Mouse (Mus musculus): ENCODE measurements around the gene Sgk1. TPM values are rescaled to one million over a fixed set of nuclear protein-coding genes. Genes with fewer than 3 reads are reported as not detected.
A peak's percentile ranks its signal among the peaks of the same experiment; 100 is the strongest.

Gene Sgk1
- total RNA-seq (2021), result 10 to 100 TPM; 70.2 to 73.8 TPM

- peak; percentile 14 for DNase-seq
Measured at GRCm38 (mm10) chr10:21882184-21883081, at the start of gene Sgk1. Sgk1 (plus strand) TSS chr10:21882184.

DNA sequence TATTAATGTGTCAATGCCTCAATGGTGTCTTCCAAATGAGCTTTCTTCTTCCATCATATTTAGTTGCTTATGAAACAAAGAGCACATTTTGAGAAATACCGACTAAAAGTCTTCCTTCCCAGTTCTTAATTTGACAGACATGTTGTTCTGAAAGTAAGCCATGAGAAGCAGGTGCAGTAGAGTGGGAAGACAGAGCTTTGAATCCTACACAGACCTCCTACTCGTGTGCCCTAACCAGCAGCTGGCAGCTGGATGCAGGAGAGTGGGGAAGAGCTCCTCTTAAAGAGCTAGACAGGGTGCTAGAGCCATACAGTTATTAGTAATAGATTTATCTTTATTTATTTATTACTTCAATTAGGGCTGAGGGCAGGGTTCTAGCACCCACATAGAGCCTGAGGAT, 49.7 kb upstream of the Sgk1 start:
- no peak for DNase-seq

GRCm38 (mm10) chr10:21833757-21834156, 48.2 kb upstream of the Sgk1 start:
- no peak for DNase-seq

DNA sequence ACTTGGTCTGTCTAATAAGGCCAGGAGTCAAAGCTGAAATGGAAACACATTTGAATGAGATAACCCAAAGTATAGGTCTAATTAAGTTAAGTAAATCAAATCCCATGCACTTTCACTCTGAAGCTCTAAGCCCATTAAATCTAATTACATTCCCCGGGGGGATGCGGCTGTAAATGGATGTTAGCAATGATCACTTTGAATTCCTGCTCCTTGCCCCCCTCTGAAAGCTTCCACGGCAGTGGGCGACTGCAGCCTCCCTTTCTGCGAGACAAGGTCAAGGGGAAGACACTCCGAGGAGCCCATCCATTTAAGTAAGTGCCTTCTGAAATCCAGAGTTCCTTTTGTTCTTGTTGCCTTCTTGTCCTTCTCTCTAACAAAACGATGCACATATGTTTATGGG, 46.9 kb upstream of the Sgk1 start:
- DNase-seq, result no peak

DNA sequence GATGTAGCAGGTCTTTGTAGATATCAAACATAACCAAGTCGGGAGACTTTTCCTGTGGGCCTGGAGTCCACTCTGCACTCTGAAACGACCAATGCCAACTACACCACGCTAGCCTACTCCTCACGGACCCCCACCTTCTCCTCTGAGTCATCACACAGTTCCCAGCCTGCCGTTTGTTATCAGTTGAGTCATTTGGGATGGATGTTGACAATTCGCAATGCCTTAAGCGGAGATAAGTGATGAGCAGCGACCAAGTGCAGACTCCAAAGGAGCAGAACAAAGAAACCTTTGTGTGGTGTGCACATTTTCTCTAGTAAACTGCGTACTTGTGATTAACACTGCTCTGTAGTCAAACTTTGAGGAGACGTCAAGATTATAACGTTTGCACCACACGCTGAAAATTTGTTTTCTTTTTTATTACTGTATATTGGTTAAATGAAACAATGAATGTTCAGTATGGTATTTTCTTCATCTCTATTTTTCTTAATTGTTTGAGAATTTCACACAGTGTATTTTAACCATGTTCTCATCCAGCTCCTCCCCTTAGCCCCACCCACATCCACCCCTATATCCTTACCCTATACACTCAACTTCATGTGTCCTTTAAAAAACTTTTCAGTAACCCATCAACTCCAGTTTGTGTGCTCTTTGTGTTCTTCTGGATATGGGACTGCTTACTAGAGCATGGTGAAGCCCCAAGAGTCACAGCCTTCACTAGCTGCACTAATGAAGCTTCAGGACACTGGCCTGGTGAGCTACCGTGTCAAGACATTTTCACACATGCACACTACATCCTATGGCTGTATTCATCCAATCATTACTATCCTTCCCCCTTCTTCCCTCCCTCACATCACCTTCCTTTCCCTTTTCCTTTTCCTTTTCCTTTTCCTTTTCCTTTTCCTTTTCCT, 42.5 kb upstream of the Sgk1 start:
- DNase-seq, result peak; percentile 24

GRCm38 (mm10) chr10:21843326-21843725, 38.7 kb upstream of the Sgk1 start:
- DNase-seq, result no peak

DNA sequence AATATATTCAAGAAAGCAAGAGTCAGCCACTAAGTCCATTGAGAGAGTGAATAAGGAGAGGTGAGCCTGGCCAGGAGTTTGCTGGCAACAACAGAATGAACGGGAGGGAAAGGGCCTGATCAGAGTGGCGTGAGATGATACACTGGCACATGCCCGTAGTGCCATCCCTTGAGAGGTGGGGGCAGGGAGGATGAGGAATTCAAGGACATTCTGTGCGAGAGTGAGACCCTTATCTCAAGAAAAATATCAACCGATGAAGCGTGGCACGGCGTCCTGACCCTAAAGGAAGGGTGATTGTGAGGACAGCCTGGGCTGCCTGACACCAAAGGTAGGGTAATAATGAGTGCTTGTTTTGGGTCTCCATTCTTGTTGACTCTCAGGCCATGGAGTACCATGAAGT, 38.1 kb upstream of the Sgk1 start:
- no peak for DNase-seq

GRCm38 (mm10) chr10:21844391-21844790, 37.6 kb upstream of the Sgk1 start:
- no peak for DNase-seq

DNA sequence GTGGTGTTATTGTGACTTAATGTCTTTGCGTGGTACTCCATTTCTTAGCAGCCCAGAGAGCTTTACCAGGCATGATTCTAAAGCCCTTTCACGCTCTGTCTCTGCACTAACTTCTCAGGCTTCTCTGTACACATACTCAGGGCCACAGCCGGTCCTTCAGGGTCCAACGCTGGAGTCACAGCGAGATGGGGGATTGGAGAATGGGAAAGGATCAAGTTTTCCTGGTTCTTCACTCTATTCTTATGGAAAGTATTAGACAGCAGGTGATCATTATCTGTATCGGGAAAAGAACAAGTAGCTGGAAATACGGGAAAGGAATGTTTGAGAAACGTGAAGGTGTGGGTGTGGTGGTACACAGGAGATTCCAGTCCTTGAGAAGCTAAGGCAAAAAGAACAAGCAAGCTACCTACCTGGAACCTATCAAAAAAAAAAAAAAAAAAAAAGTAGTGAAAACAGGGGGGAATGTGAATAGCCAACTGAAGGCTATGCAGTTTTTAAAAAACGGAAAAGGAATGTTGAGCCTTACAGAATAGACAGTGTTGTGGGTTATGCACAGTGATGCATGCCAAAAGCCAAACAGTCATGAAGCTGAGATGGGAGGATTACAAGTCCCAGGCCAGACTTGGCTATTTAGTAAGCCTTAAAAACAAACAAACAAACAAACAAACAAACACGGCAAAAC, 36.2 kb upstream of the Sgk1 start:
- DNase-seq, result no peak

- no peak for DNase-seq
Measured at GRCm38 (mm10) chr10:21846366-21846765, 35.6 kb upstream of the Sgk1 start.

DNA sequence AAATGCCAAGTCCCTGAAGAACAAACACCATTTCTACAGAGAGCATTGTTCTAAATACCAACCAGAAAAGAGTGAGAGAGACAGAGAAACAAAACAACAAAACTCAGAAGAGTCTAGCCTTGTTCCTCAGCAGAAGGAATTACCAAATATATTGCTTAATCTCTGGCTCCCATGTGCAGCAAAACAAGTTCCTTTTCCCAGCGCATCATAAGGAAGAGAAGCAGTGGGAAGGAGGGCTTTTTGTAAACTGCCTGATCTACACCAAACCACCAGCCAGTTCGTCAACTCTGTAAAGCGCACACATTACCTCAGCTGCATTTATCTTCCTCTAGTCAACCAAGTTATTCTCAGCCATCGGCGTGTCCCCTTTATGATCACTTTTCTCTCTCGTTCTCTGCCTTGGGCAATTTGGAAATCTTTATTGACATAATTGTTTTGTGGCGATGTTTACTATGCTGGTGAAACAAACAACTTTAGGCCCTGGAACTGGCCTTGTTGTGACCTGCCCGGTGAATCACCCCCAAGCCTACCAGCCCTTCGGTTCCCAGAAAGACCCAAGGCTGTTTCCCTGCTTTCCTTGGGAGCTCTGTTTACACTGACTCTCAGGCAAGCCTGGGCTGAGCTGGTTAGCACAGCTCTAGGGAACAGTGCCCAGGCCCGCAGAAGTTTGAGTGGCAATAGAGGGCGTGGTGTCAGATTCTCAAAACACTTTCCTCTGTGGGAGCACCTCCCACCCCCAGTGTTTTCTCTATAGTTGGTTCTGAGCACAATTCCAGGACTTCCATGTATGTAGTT, 34.8 kb upstream of the Sgk1 start:
- DNase-seq, result no peak

DNA sequence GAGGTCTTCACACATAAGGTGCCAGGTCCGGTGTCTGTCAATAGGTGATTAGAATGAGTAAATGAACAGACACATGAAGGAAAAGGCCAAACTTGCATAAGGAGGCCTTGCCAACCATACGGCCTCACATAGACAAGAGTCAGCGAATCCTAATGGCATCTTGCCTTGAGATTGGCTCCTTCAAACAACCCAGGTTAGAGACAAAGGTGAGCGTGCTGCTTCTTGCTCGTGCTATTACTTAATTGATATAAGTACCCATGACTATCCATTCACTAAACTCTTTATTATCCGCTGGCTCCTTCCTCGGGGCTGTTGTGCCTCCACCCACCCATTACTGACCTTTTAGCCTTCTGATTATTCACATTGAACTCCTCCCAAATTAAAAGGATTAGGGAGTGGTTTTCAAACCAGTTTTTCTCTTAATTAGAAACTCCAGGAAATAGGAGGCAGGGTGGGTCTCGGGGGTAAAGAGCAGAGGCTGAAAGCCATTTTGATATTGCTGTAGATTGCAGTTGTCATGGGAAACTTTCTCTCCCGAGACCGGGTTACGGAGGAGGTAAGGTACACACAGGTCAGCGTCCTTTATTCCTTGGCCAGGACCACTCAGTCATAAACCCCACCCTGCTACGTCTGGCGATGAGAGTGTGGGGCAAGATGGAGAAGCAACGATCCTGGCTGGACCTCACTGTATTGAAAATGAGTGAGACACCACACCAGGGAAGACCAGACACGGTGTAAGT, 33.9 kb upstream of the Sgk1 start:
- DNase-seq, result no peak

DNA sequence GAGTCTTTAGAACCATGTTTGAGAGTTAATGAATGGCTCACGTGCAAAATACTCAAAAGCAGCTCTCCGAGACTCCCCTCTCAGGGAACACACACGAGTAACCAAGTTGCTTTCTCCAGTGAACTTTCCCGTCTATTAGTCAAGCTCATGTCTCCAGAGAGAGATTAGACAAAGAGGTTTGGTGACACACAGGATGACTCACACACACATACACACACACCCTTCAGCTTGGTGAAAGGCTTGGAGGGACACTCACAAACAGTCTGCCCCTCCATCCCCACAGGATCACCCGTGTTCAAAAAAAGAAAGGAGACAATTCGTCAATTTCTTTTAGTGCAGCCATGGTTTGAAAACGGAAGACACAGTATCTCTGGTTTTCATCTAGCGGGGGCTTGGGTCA, 32.7 kb upstream of the Sgk1 start:
- no peak for DNase-seq

- DNase-seq, result no peak
Measured at GRCm38 (mm10) chr10:21850330-21850729, 31.7 kb upstream of the Sgk1 start.

DNA sequence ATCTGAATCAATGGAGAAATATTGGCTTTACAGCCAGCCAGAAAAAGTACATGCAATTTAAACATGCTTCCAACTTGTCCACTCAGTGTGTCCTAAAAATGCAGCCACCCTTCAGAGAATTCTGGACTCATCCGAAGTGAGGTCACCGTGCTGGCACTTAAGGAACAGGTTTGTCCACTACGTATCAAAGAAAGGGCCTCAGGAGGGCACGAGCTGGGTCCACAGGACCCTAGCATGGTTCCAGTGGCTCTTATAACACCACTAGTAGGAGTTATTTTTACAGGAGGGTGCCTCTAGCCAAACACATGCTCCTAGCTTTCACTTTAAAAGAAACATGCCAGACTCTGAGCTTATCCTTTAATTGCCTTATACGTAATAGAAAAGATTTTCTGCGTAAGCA, 28.9 kb upstream of the Sgk1 start:
- no peak for DNase-seq

DNA sequence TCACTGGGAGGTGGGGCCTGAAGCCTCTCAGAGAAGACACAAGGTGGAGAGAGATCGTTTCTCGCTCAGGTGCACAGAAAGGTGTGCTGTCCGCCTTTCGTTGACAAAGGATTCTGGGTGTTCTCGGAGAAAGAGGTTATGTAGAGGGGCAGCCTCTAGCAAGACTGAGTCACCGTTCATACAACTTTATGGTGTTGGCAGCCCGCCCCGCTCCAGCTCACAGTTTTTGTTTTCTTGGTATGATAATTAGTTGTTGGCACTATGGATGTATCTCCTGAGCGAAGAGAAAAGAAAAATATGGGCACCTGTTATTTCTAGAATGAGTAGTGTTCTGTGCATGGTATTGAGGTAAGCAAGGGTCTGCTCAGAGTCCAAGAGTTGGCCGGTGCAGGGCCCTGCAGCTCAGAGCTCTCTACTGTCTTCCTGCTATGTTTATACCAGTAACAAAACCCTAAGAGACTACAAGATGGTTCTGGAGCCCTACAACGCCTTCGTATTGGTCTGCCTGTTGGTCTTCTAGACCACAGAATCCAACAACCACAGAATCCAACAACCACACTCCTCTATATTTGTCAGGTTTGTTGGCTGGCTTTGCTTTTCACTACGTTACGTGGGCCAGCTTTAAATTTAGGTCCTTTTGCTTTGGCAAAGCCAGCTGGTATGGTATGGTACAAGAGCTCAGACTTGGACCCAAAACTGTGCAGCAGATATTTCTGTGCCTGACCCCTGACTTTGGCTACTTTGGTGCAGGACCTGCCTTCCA, 28.2 kb upstream of the Sgk1 start:
- no peak for DNase-seq

- no peak for DNase-seq
Measured at GRCm38 (mm10) chr10:21855338-21855737, 26.6 kb upstream of the Sgk1 start.

GRCm38 (mm10) chr10:21857676-21858075, 24.3 kb upstream of the Sgk1 start:
- DNase-seq, result peak; percentile 59

DNA sequence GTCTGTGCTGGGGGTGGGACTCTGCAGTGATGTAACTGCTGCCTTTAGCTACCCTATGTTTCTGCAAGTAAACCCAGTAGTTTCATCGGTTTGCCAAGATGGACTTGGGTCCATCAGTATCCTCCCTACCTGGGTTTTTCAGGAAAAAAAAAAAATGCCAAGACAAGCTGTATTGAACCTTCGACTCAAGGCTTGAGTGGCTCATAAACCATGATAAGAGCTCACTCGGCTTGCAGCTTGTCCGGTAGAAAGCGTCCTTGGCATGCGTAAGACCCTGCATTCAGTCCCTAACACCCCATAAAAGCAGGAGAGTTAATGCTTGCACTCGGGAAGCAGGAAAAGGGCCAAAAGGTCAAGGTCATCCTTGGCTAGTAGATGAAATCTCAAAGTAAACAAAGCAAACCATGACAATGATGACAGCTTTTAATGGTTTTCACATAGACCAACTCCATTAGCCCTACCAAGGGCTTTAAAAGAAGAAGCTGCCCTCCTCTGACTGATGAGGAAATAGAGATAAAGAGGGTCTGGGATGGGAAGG, 23.5 kb upstream of the Sgk1 start:
- DNase-seq, result no peak

DNA sequence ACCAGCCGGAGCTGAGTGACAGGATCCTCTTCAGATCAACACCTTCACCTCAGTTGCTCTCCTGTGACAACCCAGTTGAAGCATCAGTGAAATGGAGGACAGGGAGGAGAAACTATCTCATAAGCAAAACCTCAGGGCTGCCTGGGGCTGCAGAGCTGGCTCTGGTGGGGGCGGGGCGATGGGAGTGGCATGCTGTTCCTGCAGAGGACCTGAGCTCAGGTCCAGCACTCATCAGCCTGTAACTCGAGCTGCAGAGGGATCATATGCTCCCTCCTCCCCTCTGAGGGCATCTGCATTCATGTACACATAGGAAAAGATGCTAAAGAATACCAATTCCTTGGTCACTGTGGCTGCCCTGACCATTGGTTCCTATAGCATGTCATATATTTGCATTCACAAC, 15.5 kb upstream of the Sgk1 start:
- DNase-seq, result no peak

Measured in heart, postnatal 4 days (tissue).